Mouse (Mus musculus) embryonic stem cell, embryonic (primary cell): ENCODE results near the gene Gm10277.

Source experiments
- CTCF ChIA-PET, 4 experiments: fragments of 300-600 bp in 2 of 4; fragments of 350-600 bp in 2 of 4; sonication (Branson Sonifier 250); formaldehyde crosslinking; loops; one replicate each; lab custom pipeline; 2022; ENCODE audit warnings: inconsistent platforms in 2 of 4; lab: Charles Lee
- POLR2A ChIA-PET, 4 experiments: fragments of 300-600 bp in 2 of 4; fragments of 350-600 bp in 2 of 4; sonication (Branson Sonifier 250); formaldehyde crosslinking; loops; one replicate each; lab custom pipeline; 2022; ENCODE audit warnings: antibody characterized with exemption in 4 of 4, inconsistent platforms in 1 of 4; lab: Charles Lee

Gm10277 gene

DNA sequence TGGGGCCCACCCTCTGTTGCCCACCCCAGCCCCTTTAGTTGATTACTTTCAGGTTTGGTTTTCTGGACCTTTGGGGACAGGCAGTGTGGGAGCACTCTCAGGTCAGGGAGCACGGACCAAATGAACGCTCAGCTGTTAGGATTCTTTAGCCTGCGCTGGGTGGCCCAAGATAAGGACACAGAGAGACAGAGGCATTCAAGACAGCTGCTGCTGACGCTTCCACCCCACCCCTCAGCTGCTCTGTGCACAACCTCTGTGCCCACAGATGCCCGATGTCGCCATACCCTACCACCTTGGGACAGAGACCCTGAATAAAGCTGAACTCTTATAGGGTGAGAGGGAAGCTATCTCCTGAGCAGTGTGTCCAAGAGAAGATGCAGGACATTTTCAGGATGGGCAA is 22.5 kb upstream of the Gm10277 start:
- CTCF ChIA-PET = interaction anchor here in 1 of 4 experiments (1.2 to 1.6 kb wide), 2 partner anchors 13 to 73 kb away, joined by 4 to 5 read pairs; no protein-coding TSS in a partner anchor
- POLR2A ChIA-PET = interaction anchor here in 1 of 4 experiments (0.5 to 1.1 kb wide), 2 partner anchors 73 to 172 kb away, joined by 3 read pairs; no protein-coding TSS in a partner anchor

DNA sequence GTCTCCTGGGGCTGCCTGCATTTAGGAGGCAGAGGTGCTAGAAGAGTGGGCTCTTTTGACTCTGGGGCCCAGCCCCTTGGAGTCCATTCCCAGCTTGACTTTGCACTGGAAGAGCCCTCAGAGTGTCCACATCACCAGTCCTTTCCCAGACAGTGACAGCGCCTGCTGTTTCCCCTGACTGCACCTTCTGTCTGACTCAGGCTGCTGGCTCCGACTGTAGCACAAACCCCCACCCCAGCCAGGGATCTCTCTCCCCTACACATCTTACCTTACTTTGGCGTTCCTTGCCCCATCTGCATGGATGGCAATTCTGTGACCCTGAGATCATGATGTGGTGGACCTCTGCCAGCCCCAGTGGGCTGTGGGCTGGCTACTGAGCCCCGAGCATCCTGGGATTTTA is 21.7 kb upstream of the Gm10277 start:
- ChIA-PET POLR2A (interaction anchor here in 1 of 4 experiments (0.9 to 3.4 kb wide), 7 partner anchors 15 to 172 kb away, joined by 3 to 14 read pairs (median 4); no protein-coding TSS in a partner anchor), CTCF (interaction anchor here in 1 of 4 experiments (0.7 kb wide), 1 partner anchor 27 kb away, joined by 3 read pairs; no protein-coding TSS in a partner anchor)

DNA sequence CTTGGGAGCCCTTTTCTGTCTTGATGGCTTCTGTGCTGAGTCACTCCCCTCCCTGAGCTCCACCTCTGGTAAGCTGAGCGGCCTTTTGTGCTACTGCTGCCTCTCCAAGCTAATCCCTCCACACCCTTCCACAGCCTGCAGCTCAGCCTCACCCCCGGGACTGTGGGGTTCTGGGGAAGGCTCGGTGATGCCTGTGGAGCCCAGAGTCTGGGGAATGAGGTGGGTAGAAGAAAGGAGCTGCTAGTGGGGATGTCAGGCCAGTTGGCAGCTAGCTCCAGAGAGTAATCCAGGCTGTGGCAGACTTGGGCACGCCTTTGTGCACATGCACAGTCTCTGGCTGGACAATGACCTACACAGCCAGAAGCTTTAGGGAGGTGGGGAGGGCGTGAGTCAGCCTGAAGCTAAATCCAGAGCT is 20.5 kb upstream of the Gm10277 start:
- CTCF ChIA-PET = interaction anchor here (0.5 to 3.3 kb wide), 16 partner anchors 13 to 312 kb away, joined by 3 to 18 read pairs (median 4); no protein-coding TSS in a partner anchor
- POLR2A ChIA-PET = interaction anchor here in 3 of 4 experiments (0.6 to 3.4 kb wide), 38 partner anchors 9 to 310 kb away, joined by 3 to 19 read pairs (median 4); partner anchors contain the start of genes Myo18a (in 2 of the 3), Nufip2 (in 1 of the 3), Pipox (in 1 of the 3) and Taok1 (in 1 of the 3)

DNA sequence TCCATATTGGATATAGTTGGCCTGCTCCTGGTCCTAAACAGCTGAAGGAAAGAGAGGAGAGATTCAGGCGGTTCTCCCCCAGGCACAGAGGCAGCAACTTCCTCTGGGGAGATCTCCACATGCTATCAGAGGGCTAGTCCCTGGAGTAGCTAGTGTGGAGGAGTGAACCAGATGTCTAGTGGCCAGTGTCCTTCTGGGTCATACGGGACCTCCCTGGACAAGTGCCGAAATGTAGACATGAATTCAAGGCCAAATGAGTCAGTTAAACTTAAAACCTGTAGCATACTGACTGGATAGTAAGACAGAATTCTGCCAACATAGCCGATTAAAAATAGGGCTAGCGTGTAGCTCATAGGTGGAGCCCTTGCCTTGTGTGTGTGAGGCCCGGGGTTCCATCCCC is 19.3 kb upstream of the Gm10277 start:
- ChIA-PET POLR2A (interaction anchor here (0.6 to 3.4 kb wide), 33 partner anchors 8 to 309 kb away, joined by 3 to 19 read pairs (median 4); partner anchors contain the start of genes Myo18a (in 1 of the 4), Nufip2 (in 1 of the 4), Phf12 (in 1 of the 4) and Pipox (in 1 of the 4)), CTCF (interaction anchor here (0.5 to 3.3 kb wide), 21 partner anchors 8 to 305 kb away, joined by 3 to 18 read pairs (median 3); no protein-coding TSS in a partner anchor)

DNA sequence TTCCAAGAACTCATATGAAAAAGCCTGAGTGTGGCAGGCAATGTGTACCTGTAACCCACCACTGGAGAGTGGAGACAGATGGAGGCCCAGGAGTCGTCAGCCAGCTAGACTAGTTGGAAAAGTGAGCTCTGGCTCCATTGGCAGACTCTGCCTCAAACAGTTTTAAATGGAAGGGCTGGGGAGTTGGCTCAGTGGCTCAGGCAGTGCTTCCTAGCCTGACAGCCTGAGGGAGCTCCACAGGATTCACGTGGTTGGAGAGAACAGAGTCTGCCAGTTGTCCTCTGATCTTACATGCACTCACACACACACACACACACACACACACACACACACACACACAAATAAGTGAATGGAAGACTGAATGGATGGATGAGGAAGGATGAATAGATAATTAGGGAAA is 18.7 kb upstream of the Gm10277 start:
- POLR2A ChIA-PET = interaction anchor here (0.6 to 3.4 kb wide), 15 partner anchors 9 to 198 kb away, joined by 3 to 19 read pairs (median 5); partner anchors contain the start of gene Nufip2 (in 1 of the 4)

DNA sequence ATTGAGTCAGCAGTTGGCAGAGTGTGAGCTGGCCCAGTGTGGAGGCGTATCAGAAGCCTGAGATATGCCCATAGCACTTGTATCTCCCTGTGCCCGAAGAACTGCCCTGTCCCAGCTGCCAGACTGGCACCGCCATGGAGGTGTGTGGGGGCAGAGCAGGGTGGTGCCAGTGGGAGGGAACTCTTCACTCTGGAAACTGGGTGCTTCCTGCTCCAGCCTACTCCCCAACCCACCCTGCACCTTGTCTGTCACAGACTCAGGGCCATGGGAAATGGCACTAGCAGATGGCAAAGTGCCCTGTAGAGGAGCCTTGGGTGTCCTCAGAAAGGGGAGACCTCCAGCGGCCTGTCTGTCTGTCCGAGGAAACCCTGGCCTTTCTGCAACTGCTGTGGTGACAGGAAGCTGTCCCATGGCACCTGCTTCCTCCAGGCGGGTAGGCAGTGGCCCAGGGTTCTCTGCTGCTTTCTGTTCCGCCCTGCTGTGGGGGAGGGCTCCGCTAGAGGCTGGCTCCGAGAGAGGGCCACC is 14.9 kb upstream of the Gm10277 start:
- CTCF ChIA-PET = interaction anchor here in 1 of 4 experiments (1.1 kb wide), 1 partner anchor 25 kb away, joined by 3 read pairs; no protein-coding TSS in a partner anchor
- POLR2A ChIA-PET = interaction anchor here in 1 of 4 experiments (0.9 to 1.1 kb wide), 2 partner anchors 22 to 44 kb away, joined by 3 read pairs; no protein-coding TSS in a partner anchor

More for the DNA sequence above, 18.7 kb upstream of the Gm10277 start:
- CTCF ChIA-PET = interaction anchor here in 3 of 4 experiments (0.6 to 3.3 kb wide), 15 partner anchors 8 to 298 kb away, joined by 3 to 18 read pairs (median 4); no protein-coding TSS in a partner anchor

DNA sequence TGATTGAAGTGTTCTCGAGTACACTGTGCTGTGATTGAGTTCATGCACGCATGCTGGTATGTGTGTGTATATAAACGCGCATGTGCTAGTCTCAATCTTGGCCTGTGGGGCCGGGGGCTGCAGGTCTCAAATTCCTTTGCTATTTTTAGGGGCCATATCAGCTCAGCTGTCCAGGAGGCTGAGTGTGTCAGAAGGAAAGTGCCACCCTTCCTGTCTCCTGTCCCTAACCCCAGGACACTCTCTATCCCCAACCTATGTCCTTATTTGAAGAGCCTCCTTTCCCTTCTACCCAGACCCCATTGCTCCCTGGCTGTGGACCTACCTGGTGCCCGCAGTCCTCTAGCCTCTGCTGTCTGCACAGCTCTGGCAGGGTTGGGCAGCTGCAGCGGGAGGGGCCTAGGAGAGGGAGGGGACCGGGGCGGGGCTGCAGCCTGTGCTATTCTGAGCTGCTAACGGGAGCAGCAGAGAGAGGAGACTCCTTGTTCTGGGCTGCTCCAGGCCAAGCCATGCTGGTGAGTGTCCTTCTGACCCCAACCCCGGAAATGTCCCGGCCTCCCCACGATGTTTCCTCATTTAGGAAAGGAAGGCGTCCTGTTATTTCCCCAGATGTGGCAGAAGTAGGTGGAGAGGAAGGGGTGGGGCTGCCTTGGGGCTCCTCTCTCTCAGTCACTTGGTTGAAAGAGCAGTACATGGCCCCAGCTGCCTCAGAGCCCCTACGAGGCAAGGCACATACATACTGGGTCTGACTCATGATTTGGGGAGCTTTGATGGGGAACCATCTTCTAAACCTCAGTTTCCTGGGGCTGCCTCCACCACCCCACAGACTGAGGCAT is 13.5 kb upstream of the Gm10277 start:
- ChIA-PET POLR2A (interaction anchor here in 2 of 4 experiments (0.5 to 0.6 kb wide), 3 partner anchors 13 to 193 kb away, joined by 3 read pairs; partner anchors contain the start of gene Taok1 (in 1 of the 2)), CTCF (interaction anchor here in 2 of 4 experiments (0.5 to 1.3 kb wide), 8 partner anchors 9 to 200 kb away, joined by 3 to 4 read pairs (median 3); no protein-coding TSS in a partner anchor)

DNA sequence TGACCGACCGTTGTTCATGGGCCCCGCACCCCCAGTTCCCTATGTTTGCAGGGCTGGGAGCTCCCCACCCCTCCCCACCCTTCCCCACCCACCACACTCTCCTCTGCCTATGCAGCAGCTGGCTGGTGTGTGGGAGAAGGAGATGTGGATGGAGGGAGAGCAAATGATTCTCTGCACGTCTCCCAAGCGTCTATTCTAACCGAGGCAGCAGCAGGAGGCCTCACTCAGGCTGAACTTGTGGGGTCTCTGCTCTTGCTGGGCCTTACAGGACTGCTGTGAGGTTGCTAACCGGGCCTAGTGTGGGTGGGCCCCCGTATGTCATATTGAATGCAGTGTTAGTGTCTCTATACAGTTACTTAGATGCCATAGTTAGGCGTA is 12.9 kb upstream of the Gm10277 start:
- ChIA-PET POLR2A (interaction anchor here in 2 of 4 experiments (0.5 to 0.6 kb wide), 3 partner anchors 14 to 193 kb away, joined by 3 read pairs; partner anchors contain the start of gene Taok1 (in 1 of the 2)), CTCF (interaction anchor here in 2 of 4 experiments (0.6 to 1.3 kb wide), 7 partner anchors 8 to 167 kb away, joined by 3 to 4 read pairs (median 3); no protein-coding TSS in a partner anchor)

DNA sequence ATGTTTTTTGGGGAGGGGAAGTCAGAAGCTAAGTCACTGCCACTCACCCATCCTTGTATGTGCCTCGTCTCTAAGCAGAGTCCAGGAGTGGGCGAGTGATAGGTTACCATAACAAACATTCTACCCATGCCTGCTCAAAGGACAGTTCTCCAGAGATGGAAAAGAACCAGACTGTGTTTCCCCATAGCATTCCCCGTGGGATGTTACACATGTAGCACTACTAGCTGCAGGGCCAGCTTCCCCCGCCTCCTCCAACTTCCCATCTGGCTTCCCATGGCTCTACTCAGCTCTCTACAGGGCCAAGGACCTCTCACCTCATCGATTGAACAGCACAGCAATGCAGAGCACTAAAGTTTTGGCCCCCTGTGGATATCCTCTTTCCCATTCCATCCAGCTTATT is 7.7 kb upstream of the Gm10277 start:
- ChIA-PET POLR2A (interaction anchor here in 2 of 4 experiments (0.6 to 1.6 kb wide), 4 partner anchors 12 to 115 kb away, joined by 3 to 7 read pairs (median 3); partner anchors contain the start of gene Nufip2 (in 1 of the 2)), CTCF (interaction anchor here in 3 of 4 experiments (0.5 to 1.4 kb wide), 6 partner anchors 13 to 172 kb away, joined by 3 to 7 read pairs (median 4); no protein-coding TSS in a partner anchor)

DNA sequence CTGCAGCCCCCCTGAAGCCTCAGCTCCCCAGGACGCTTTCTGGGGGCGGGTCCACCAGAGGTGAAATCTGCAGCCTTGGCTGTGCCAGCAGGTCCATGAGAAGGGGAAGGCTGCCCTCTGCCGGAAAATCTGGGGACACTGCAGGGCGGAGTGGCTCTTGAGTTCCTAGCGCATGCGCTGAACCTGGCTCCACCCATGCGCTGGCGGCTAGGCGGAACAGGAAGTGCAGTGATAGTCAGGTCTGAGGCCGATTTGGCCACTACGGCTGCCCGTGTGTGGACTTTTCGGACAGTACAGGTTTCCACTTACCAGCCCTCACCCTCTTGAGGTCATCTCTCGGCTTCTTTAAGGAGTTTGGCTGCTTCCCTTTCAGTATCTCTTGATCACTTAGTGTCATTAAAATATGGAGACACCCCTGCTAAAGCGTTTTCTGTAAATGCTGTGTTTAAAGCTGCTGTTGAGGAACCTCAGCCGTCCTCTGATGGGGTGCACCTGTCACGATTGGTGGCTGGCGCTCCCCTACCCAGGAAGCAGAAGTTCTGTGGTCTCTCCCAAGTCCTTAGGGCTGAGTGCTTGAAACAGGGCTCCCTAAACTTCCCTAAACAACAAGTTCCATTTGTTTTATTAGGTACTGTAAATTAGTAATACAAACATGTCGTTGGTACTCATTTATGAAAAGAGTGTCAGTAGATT is 5.8 kb upstream of the Gm10277 start:
- CTCF ChIA-PET = interaction anchor here (0.5 to 1.8 kb wide), 33 partner anchors 8 to 572 kb away, joined by 3 to 15 read pairs (median 4); partner anchors contain the start of gene Myo18a (in 2 of the 4)
- POLR2A ChIA-PET = interaction anchor here in 3 of 4 experiments (0.6 to 2.3 kb wide), 18 partner anchors 10 to 120 kb away, joined by 3 to 12 read pairs (median 4); partner anchors contain the start of gene Myo18a (in 1 of the 3)

DNA sequence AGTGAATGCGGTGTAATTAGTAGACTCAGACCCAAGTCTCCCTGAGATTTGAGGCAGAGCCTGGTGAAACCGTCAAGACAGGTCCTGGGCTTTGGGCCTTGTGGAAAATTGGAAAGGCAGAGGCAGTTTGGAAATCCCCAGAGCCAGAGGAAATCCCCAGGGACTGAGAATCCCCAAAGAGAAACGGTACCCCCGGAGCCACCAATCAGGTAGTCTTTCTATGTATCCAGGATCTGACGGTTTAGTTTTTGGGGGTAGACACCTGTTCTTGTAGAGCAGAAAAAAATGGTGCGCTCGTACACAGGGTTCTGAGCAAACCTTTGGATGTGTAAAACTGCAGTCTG is 5.0 kb upstream of the Gm10277 start:
- ChIA-PET CTCF (interaction anchor here (0.5 to 1.8 kb wide), 33 partner anchors 8 to 573 kb away, joined by 3 to 15 read pairs (median 5); partner anchors contain the start of gene Myo18a (in 2 of the 4)), POLR2A (interaction anchor here in 3 of 4 experiments (0.8 to 2.3 kb wide), 17 partner anchors 9 to 120 kb away, joined by 3 to 12 read pairs (median 4); partner anchors contain the start of gene Myo18a (in 1 of the 3))

DNA sequence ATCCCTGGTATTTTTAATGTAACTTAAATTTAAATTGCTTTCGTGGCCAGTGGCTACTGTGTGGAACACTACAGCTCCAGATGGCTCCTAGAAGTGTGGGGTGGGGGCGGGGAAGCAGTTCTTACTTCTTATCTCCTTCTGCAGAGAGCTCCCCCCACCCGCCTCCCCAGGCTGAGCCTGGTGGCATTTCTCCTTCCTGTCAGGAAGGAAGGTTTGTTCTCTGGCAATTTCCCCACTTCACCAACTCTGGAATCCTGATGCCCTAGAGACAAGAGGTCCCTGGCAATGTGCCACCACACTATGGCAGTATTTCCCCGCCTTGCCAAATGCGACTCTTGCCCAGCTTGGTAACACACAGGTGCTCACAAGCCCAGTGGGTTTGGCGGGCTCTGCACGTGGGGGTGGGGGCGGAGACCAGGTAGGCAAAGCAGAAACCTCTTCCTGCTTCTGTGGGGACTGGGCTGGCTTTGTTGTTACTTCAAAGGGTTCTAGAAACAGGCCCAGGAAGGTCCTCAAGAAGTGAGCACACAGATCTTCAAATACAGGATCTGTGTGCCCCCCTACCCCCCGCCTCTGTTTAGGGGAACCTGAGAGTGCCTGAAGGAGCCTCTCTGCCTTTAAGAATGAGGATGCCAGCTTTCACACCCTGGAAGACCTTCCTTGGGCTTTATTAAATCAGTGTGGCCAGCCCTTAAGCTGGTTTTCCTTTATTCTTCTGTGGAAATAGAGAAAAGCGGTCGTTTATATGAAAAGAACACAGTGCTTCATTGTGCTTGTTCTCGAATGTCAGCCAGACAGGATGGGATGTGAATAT is 4.4 kb upstream of the Gm10277 start:
- POLR2A ChIA-PET = interaction anchor here in 3 of 4 experiments (0.6 to 2.2 kb wide), 9 partner anchors 25 to 489 kb away, joined by 3 to 7 read pairs (median 3); partner anchors contain the start of gene Myo18a (in 1 of the 3)
- CTCF ChIA-PET = interaction anchor here in 2 of 4 experiments (0.6 to 1.8 kb wide), 9 partner anchors 9 to 284 kb away, joined by 3 to 10 read pairs (median 4); partner anchors contain the start of gene Myo18a (in 1 of the 2)

DNA sequence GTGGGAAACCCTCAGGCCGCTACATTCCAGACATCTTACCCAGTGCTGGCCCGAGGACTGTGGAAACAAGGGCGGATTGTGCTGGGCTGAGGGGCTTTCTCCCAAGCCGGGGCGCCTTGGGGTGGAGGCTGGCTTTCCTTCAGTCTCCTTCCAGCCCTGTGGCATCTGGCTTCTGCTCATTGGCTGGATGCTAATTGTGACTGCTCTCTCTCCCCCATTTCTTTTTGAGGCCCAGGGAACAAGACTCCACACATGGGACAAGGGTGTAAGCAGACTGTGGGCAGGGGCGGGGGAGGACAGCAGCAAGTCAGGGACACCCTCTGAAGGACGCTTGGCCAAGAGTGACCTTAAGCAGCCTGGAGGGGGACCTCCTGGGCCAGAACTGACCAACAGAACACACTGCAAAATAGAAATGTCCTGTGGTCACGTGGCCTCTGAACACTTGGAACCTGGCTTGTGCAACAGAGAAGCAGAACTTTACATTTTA is 3.7 kb upstream of the Gm10277 start:
- ChIA-PET CTCF (interaction anchor here in 2 of 4 experiments (0.6 to 1.8 kb wide), 6 partner anchors 10 to 284 kb away, joined by 3 to 5 read pairs (median 4); no protein-coding TSS in a partner anchor), POLR2A (interaction anchor here in 3 of 4 experiments (0.6 to 2.2 kb wide), 10 partner anchors 25 to 489 kb away, joined by 3 to 14 read pairs (median 4); partner anchors contain the start of genes Myo18a (in 1 of the 3) and Nufip2 (in 1 of the 3))

DNA sequence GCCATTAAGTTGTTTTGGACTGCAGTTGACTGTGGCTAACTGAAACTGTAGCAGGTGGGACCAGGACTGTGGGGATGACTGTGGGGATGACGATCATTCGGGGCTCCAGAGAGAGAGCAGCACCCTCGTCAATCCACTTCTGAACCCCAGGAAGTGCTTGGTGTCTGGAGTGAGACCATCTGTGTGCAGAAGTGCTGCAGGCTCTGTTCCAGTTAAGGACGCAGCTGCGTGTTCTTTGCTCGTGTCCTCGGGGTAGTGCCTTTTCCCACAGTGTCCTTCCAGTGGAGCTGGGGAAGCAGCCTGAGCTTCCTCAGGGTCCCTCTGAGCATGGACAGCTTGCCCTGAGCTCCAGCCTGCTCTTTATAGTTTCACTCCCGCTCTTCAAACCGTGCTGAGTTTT is 2.7 kb upstream of the Gm10277 start:
- ChIA-PET CTCF (interaction anchor here (0.5 to 1.1 kb wide), 12 partner anchors 25 to 327 kb away, joined by 3 to 7 read pairs (median 3); partner anchors contain the start of gene Myo18a (in 1 of the 4)), POLR2A (interaction anchor here in 2 of 4 experiments (0.5 to 2.2 kb wide), 9 partner anchors 15 to 104 kb away, joined by 3 to 14 read pairs (median 3); partner anchors contain the start of genes Myo18a (in 1 of the 2) and Nufip2 (in 1 of the 2))

DNA sequence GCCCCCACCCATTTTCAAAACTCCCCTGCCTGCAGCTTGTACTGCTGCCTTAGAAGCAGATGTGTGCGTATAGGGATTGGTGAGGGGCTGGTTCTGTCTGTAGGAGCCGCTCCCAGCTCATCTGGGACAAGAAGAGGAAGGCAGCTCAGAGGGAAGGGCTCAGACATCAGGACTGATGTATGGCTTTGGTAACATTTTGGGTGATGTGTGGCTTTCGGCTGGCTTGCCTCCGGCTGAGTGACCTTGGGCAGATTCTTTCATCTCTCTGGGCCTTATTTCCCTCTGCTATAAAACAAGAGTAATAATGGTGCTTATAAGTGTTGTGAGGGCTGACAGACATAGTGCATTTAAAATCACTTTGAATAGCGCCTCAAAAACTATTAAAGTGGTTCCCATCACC is 2.0 kb upstream of the Gm10277 start:
- ChIA-PET POLR2A (interaction anchor here in 3 of 4 experiments (0.6 to 2.2 kb wide), 5 partner anchors 17 to 132 kb away, joined by 3 to 14 read pairs (median 4); partner anchors contain the start of gene Nufip2 (in 1 of the 3)), CTCF (interaction anchor here in 3 of 4 experiments (0.6 to 1.1 kb wide), 3 partner anchors 18 to 159 kb away, joined by 3 to 5 read pairs (median 4); no protein-coding TSS in a partner anchor)
